Mouse (Mus musculus) spleen, adult 2 months (tissue): ENCODE data around the gene Pacs1. TPM values are rescaled to one million over a fixed set of nuclear protein-coding genes. Genes with fewer than 3 reads are reported as not detected.

Source experiments
- DNase-seq, 2 experiments: peaks; one replicate each; pipeline versions ENCODE4 v3.0.0 to v3.0.0-alpha.2; 2012 to 2021; ENCODE audit warnings: low spot score in 2 of 2, low read depth in 1 of 2
- H3K27ac ChIP-seq: fragments of 200-500 bp; 2 replicates; pipeline ENCODE4 v1.5.1; 2012; ENCODE audit warnings: low read length, inconsistent platforms; ENCODE audit not compliant: insufficient read depth
- H3K27me3 ChIP-seq: fragments of 200-500 bp; 2 replicates; pipeline ENCODE4 v1.6.1; 2012; ENCODE audit warnings: mild to moderate bottlenecking, moderate library complexity, low read length, inconsistent platforms; ENCODE audit not compliant: control insufficient read depth, insufficient read depth
- H3K36me3 ChIP-seq: fragments of 200-500 bp; 2 replicates; pipeline ENCODE4 v1.6.1; 2012; ENCODE audit warnings: mild to moderate bottlenecking, low read length, inconsistent platforms; ENCODE audit not compliant: control insufficient read depth, insufficient read depth
- H3K4me1 ChIP-seq: fragments of 200-500 bp; 2 replicates; pipeline ENCODE4 v1.6.1; 2011; ENCODE audit warnings: inconsistent platforms; ENCODE audit not compliant: control insufficient read depth, insufficient read depth, insufficient read length
- H3K4me3 ChIP-seq: fragments of 200-500 bp; 2 replicates; pipeline ENCODE4 v1.5.1; 2011; ENCODE audit warnings: mild to moderate bottlenecking, inconsistent platforms; ENCODE audit not compliant: insufficient read depth, insufficient read length; ENCODE audit errors: extremely low read depth
- CTCF ChIP-seq: fragments of 200-500 bp; IDR thresholded peaks from 2 replicates; pipeline ENCODE4 v1.5.1; 2011; ENCODE audit warnings: mild to moderate bottlenecking, inconsistent platforms; ENCODE audit not compliant: insufficient read depth, insufficient read length, insufficient replicate concordance; ENCODE audit errors: extremely low read depth
- POLR2A ChIP-seq: fragments of 200-500 bp; IDR thresholded peaks from 2 replicates; pipeline ENCODE4 v1.6.1; 2011; ENCODE audit warnings: low read depth, low read length, inconsistent platforms
- WGBS: fragments of 180-500 bp; shearing (Covaris S2); methylation state at CpG from one replicate; pipeline ENCODE4 v1.1.7; 2018; 5-methylcytosine and 5-hydroxymethylcytosine counted together
- polyA plus RNA-seq: library from polyadenylated mRNA; depleted of rRNA; stranded (reverse); fragments of >200 nt; gene quantifications from 2 replicates; pipeline ENCODE4 v1.2.3, GENCODE M21; 2012

Gene Pacs1
- polyA plus RNA-seq, 1 experiment, result 35.0 TPM

- Histone ChIP-seq H3K4me3 (peak within 1 kb of the TSS; percentile 97), H3K4me1 (peaks cover 7% of the 10 kb centered on the region; the same call in 1 of the 2 replicates), H3K27ac (peak within 1 kb of the TSS; percentile 98), H3K27me3 (no peaks in the 10 kb centered on the region), H3K36me3 (peaks cover 20% of the 10 kb centered on the region)
- TF ChIP-seq POLR2A (peak; percentile 35), CTCF (no peak)
- DNase-seq, result peak; percentile 95 to 96
- under 1% methylated on average over 39 of the region's 46 CpGs for WGBS
These were observed 166.2 kb downstream of the Pacs1 start, which contains the start of gene Rab1b for GRCm38 (mm10) chr19:5106731-5107191. Rab1b (minus strand) TSS chr19:5107072.

- peaks cover 24% of the 10 kb centered on the region for H3K36me3 ChIP-seq
- H3K27ac ChIP-seq, result peak overlapping the region; percentile 98
- DNase-seq, result no peak
- 2% methylated on average over 9 of the region's 9 CpGs for whole genome bisulfite sequencing
- peak overlapping the region; percentile 97 for H3K4me3 ChIP-seq
- TF ChIP-seq CTCF (no peak), POLR2A (no peak)
- H3K27me3 ChIP-seq, result no peaks in the 10 kb centered on the region
- H3K4me1 ChIP-seq, result peaks cover 7% of the 10 kb centered on the region; the same call in 1 of the 2 replicates
These were observed 166.8 kb downstream of the Pacs1 start for GRCm38 (mm10) chr19:5106074-5106473.

- no peak for DNase-seq
- H3K36me3 ChIP-seq, result peaks cover 33% of the 10 kb centered on the region
- 12% methylated on average over 45 of the region's 48 CpGs for WGBS
- TF ChIP-seq POLR2A (no peak), CTCF (no peak)
- peak within 1 kb of the TSS; percentile 27; the same call in 1 of the 2 replicates for H3K4me3 ChIP-seq
- H3K4me1 ChIP-seq, result peaks cover 8% of the 10 kb centered on the region
- H3K27me3 ChIP-seq, result peaks cover 4% of the 10 kb centered on the region
- no peak within 1 kb of the TSS for H3K27ac ChIP-seq
These were observed 174.4 kb downstream of the Pacs1 start, which contains the start of gene Cnih2 for GRCm38 (mm10) chr19:5098363-5099143. Cnih2 (minus strand) TSS chr19:5098521.

- Histone ChIP-seq H3K27me3 (peaks cover 4% of the 10 kb centered on the region), H3K4me3 (peak overlapping the region; percentile 27; the same call in 1 of the 2 replicates), H3K36me3 (peaks cover 27% of the 10 kb centered on the region), H3K4me1 (peaks cover 8% of the 10 kb centered on the region), H3K27ac (no peak overlapping the region)
- TF ChIP-seq CTCF (no peak), POLR2A (no peak)
- no peak for DNase-seq
- 11% methylated on average over 24 of the region's 31 CpGs for WGBS
These were observed 175.2 kb downstream of the Pacs1 start for GRCm38 (mm10) chr19:5097521-5098362.

GRCm38 (mm10) chr19:5095887-5096474 is 176.9 kb downstream of the Pacs1 start:
- Histone ChIP-seq H3K4me3 (no peak overlapping the region), H3K36me3 (peaks cover 21% of the 10 kb centered on the region), H3K27ac (no peak overlapping the region), H3K4me1 (peaks cover 8% of the 10 kb centered on the region), H3K27me3 (peaks cover 4% of the 10 kb centered on the region)
- 10% methylated on average over 9 of the region's 9 CpGs for WGBS
- TF ChIP-seq POLR2A, result no peak
- no peak for TF ChIP-seq CTCF
- no peak for DNase-seq

GRCm38 (mm10) chr19:5094746-5095417 is 178.0 kb downstream of the Pacs1 start:
- Histone ChIP-seq H3K27me3 (peaks cover 4% of the 10 kb centered on the region), H3K36me3 (peaks cover 11% of the 10 kb centered on the region), H3K4me3 (no peak overlapping the region), H3K4me1 (peaks cover 8% of the 10 kb centered on the region), H3K27ac (no peak overlapping the region)
- WGBS, result 52% methylated on average over 11 of the region's 11 CpGs
- no peak for TF ChIP-seq POLR2A
- no peak for TF ChIP-seq CTCF
- no peak for DNase-seq
